Mouse (Mus musculus): ENCODE data around the gene Lcn3. TPM values are rescaled to one million over a fixed set of nuclear protein-coding genes. Genes with fewer than 3 reads are reported as not detected.
"Not testable (repeated sequence)": the region's sequence is repeated elsewhere in the genome, so short reads cannot be mapped to it uniquely, and the experiment has no call there.

Gene Lcn3
- total RNA-seq, 2 experiments from 2014 or later = not detected

- no peak for TF ChIP-seq CTCF (IDR thresholded peaks at IDR 0.05)
- intact Hi-C loops (cut with DNase I) = no loop called here
- Histone ChIP-seq H3K4me3 (no peak overlapping the region), H3K27ac (no peak overlapping the region)
- DNase-seq (ENCODE audit: extremely low spot score in 1 of 2, low spot score in 2 of 2) = no peak
Measured at GRCm38 (mm10) chr2:25779076-25779475, 13.7 kb downstream of the Lcn3 start.

- Histone ChIP-seq H3K27ac (no peak overlapping the region), H3K4me3 (no peak overlapping the region)
- TF ChIP-seq CTCF (IDR thresholded peaks at IDR 0.05) = no peak
- DNase-seq (ENCODE audit: extremely low spot score in 1 of 2, low spot score in 2 of 2) = no peak
- intact Hi-C loops (cut with DNase I) = no loop called here
Measured at GRCm38 (mm10) chr2:25780921-25781320, 15.6 kb downstream of the Lcn3 start.

- intact Hi-C loops (cut with DNase I) = no loop called here
- no peak for DNase-seq (ENCODE audit: extremely low spot score in 1 of 2, low spot score in 2 of 2)
- no peak for TF ChIP-seq CTCF (IDR thresholded peaks at IDR 0.05)
- Histone ChIP-seq H3K27ac (no peak within 1 kb of the TSS), H3K4me3 (no peak within 1 kb of the TSS)
Measured at GRCm38 (mm10) chr2:25781957-25782356, 16.6 kb downstream of the Lcn3 start, which contains the start of gene Gm13539. Gene Gm13539, plus strand, starts transcription at chr2:25782257.

GRCm38 (mm10) chr2:25785573-25786322, 20.4 kb downstream of the Lcn3 start:
- DNase-seq (ENCODE audit: extremely low spot score in 1 of 2, low spot score in 2 of 2) = no peak
- Histone ChIP-seq H3K27ac (no peak overlapping the region), H3K4me3 (no peak overlapping the region)
- intact Hi-C loops (cut with DNase I) = no loop called here
- no peak for TF ChIP-seq CTCF (IDR thresholded peaks at IDR 0.05)

GRCm38 (mm10) chr2:25789092-25789491, 23.7 kb downstream of the Lcn3 start:
- Histone ChIP-seq H3K27ac (no peak overlapping the region), H3K4me3 (no peak overlapping the region)
- no peak for DNase-seq (ENCODE audit: extremely low spot score in 1 of 2, low spot score in 2 of 2)
- no peak for TF ChIP-seq CTCF (IDR thresholded peaks at IDR 0.05)
- intact Hi-C loops (cut with DNase I) = no loop called here

GRCm38 (mm10) chr2:25797635-25798034, 32.3 kb downstream of the Lcn3 start:
- intact Hi-C loops (cut with DNase I) = no loop called here
- TF ChIP-seq CTCF (IDR thresholded peaks at IDR 0.05) = no peak
- no peak for DNase-seq (ENCODE audit: extremely low spot score in 1 of 2, low spot score in 2 of 2)

GRCm38 (mm10) chr2:25798065-25798464, 32.7 kb downstream of the Lcn3 start:
- H3K27ac ChIP-seq = no peak overlapping the region
- TF ChIP-seq CTCF (IDR thresholded peaks at IDR 0.05) = no peak

More at GRCm38 (mm10) chr2:25797635-25798034, 32.3 kb downstream of the Lcn3 start:
- no peak overlapping the region for H3K27ac ChIP-seq
- no peak overlapping the region for H3K4me3 ChIP-seq

GRCm38 (mm10) chr2:25811711-25812110, 46.3 kb downstream of the Lcn3 start:
- no peak for TF ChIP-seq CTCF (IDR thresholded peaks at IDR 0.05)
- no peak for DNase-seq (ENCODE audit: extremely low spot score in 1 of 2, low spot score in 2 of 2)
- H3K4me3 ChIP-seq = no peak overlapping the region
- no peak overlapping the region for H3K27ac ChIP-seq
- intact Hi-C loops (cut with DNase I) = no loop called here

More at GRCm38 (mm10) chr2:25798065-25798464, 32.7 kb downstream of the Lcn3 start:
- no peak for DNase-seq (ENCODE audit: extremely low spot score in 1 of 2, low spot score in 2 of 2)
- intact Hi-C loops (cut with DNase I) = no loop called here
- H3K4me3 ChIP-seq = no peak overlapping the region

GRCm38 (mm10) chr2:25813364-25813763, 48.0 kb downstream of the Lcn3 start:
- no peak; the same call in 1 of the 2 replicates for TF ChIP-seq CTCF (IDR thresholded peaks at IDR 0.05)
- no peak overlapping the region for H3K4me3 ChIP-seq
- no peak for DNase-seq (ENCODE audit: extremely low spot score in 1 of 2, low spot score in 2 of 2)
- H3K27ac ChIP-seq = no peak overlapping the region
- intact Hi-C loops (cut with DNase I) = no loop called here

- H3K27ac ChIP-seq = not testable (repeated sequence)
Measured at GRCm38 (mm10) chr2:25815748-25816147, 50.4 kb downstream of the Lcn3 start, which contains the start of gene Glt6d1. Gene Glt6d1, minus strand, starts transcription at chr2:25815848.

More at GRCm38 (mm10) chr2:25815748-25816147, 50.4 kb downstream of the Lcn3 start, which contains the start of gene Glt6d1:
- intact Hi-C loops (cut with DNase I); H3K4me3 ChIP-seq; DNase-seq (ENCODE audit: extremely low spot score in 1 of 2, low spot score in 2 of 2): not testable (repeated sequence)

Other genes with a start within 250 kb of the Lcn3 start
- gene Traf2, start 218.6 kb upstream of the Lcn3 start, total RNA-seq (2021) = 10 to 100 TPM; 10.4 to 11.0 TPM
- 100 to 1,000 TPM; 190 to 202 TPM for gene Edf1, start 207.7 kb upstream of the Lcn3 start, total RNA-seq (2021)
- 1 to 10 TPM; 1.8 to 2.6 TPM for gene Mamdc4, start 190.7 kb upstream of the Lcn3 start, total RNA-seq (2021)
- 10 to 100 TPM; 64.0 to 70.5 TPM for gene Phpt1, start 190.3 kb upstream of the Lcn3 start, total RNA-seq (2021)
- gene Ajm1, start 183.8 kb upstream of the Lcn3 start, total RNA-seq (2021) = 100 to 1,000 TPM; 102 to 104 TPM
- 100 to 1,000 TPM; 157 to 163 TPM for gene Rabl6, start 157.0 kb upstream of the Lcn3 start, total RNA-seq (2021)
- gene Ccdc183, start 147.9 kb upstream of the Lcn3 start, total RNA-seq (2021) = not detected
- gene Tmem141, start 143.6 kb upstream of the Lcn3 start, total RNA-seq (2021) = 10 to 100 TPM; 21.6 to 22.3 TPM
- under 1 TPM; 0.25 to 0.70 TPM for gene Fcna, start 137.5 kb upstream of the Lcn3 start, total RNA-seq (2021)
- gene Lcn8, start 112.4 kb upstream of the Lcn3 start, total RNA-seq (2021) = not detected
- not detected for gene Lcn5, start 107.6 kb upstream of the Lcn3 start, total RNA-seq (2021)
- gene Lcn6, start 88.8 kb upstream of the Lcn3 start, total RNA-seq (2021) = not detected
- not detected for gene Lcn10, start 82.8 kb upstream of the Lcn3 start, total RNA-seq (2021)
- gene Obp2a, start 65.5 kb upstream of the Lcn3 start, total RNA-seq (2021) = not detected
- 10 to 100 TPM; 82.6 to 89.9 TPM for gene Bmyc, start 58.8 kb upstream of the Lcn3 start, total RNA-seq (2021)
- under 1 TPM in 1 of 2 experiments, not detected in 1; 0.50 TPM for gene Obp2b, start 28.6 kb upstream of the Lcn3 start, total RNA-seq (2021)
- not detected for gene Lcn11, start 11.4 kb downstream of the Lcn3 start, total RNA-seq (2021)
- not detected for gene Gm13539, start 16.7 kb downstream of the Lcn3 start, total RNA-seq (2021)
- gene Glt6d1, start 50.3 kb downstream of the Lcn3 start, total RNA-seq (2021) = not detected
- not detected for gene Lcn9, start 57.6 kb downstream of the Lcn3 start, total RNA-seq (2021)
- not detected for gene Sohlh1, start 81.7 kb downstream of the Lcn3 start, total RNA-seq (2021)
- gene Kcnt1, start 98.2 kb downstream of the Lcn3 start, total RNA-seq (2021) = 100 to 1,000 TPM; 127 to 142 TPM
- gene Camsap1, start 217.7 kb downstream of the Lcn3 start, total RNA-seq (2021) = 100 to 1,000 TPM; 150 to 159 TPM